Mouse (Mus musculus): ENCODE data around the gene Stra6.

The Stra6 gene

DNA sequence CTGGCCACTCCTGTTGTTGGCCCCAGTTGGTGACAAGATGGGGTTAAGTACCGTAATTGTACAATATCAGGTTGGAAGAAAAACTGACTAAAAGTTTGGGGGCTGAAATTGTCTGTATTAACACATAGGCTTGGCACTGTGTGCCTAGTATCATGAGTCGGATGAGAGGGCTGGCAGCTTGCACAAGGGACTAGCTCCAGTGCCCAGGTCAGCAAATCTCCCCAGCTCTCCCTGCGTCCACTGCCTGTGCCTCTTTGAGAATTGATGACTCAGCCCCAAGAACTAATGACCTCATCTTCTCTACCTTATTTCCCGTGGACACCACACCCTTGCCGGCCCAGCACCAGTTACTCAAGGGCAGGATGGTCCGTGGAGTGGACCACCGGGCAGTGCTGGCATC lies 13.7 kb upstream of the Stra6 start:
- no peak for DNase-seq (ENCODE audit: low spot score)

- DNase-seq (ENCODE audit: low spot score): no peak
Observed at GRCm38 (mm10) chr9:58051937-58052336, 11.7 kb upstream of the Stra6 start.

DNA sequence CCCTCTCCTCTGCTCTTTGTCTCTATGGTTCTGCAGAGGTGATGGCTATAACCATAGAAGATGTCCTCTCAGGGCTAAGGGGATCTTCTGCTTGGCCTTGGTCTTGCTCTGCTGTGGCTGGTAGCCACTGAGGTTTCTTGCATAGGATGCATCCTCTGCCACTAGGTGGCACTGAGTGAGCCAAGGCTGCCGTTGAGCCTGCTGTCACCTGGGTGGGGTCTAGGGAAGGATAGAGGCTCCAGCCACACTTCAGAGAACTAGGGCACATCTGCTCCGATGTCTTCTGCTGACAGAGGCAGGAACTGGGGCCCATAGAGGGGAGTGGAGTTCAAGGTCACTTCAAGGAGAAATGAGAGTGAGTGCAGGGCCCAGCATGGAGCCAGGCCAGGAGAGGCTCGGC lies 10.5 kb upstream of the Stra6 start:
- peak; percentile 36 for DNase-seq (ENCODE audit: low spot score)

DNA sequence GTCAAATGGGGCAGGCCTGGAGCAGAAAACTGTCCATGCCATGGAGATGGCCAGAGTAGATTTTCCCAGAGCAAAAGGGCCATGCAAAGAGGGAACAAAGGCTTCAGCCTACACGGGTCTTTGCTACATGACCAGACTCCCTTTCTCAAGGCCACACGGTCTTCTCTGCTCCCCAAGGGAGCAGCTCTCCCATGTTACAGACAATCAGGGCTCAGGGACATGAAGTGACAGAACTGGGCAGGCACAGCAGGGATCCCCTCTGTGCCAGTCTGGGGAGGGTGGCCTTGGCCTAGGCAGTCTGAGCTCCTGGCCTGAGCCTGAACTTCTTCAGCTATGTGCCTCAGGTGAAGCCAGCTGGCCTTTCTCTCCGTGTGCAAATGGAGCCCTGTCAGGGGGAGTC lies 10.0 kb upstream of the Stra6 start:
- peak; percentile 53 for DNase-seq (ENCODE audit: low spot score)

GRCm38 (mm10) chr9:58054032-58054431 lies 9.6 kb upstream of the Stra6 start:
- DNase-seq (ENCODE audit: low spot score): no peak

DNA sequence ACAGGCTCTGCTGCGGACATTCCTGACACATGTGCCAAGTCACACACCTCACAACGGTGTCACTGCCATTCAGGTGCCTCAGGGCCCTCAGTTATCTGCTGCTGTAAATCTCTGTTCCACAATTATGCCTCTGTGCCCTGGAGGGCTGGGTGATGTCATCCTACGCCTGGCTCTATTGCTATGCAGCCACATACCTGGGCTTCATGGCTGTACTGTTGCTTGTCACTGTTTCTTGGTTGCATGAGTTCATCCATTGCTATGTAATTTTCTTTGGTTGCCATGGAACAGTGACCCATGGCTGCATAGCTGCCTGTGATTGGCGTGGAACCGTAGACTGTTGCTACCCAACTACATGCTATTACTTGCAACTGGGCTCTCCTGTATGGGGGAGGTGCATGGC lies 7.9 kb upstream of the Stra6 start:
- DNase-seq (ENCODE audit: low spot score): no peak

DNA sequence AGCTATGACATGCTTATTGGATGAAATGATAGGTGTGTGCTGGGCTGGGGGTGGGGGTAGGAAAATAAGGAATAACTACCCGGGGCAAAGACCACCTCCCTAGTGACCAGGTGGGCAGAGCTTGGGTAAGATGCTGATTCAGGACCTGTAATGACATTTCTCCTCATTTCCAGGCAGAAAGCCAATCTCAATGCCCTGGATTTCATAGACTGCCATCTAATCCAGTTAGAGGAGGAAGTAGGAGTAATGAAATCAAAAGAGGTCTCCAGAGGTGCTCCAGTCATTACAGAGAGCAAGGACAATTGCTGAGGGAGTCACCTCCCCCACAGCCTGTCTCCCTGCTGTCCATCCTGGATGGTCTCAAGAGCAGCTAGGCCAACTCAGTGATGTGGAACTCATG lies 3.7 kb upstream of the Stra6 start:
- no peak for DNase-seq (ENCODE audit: low spot score)

DNA sequence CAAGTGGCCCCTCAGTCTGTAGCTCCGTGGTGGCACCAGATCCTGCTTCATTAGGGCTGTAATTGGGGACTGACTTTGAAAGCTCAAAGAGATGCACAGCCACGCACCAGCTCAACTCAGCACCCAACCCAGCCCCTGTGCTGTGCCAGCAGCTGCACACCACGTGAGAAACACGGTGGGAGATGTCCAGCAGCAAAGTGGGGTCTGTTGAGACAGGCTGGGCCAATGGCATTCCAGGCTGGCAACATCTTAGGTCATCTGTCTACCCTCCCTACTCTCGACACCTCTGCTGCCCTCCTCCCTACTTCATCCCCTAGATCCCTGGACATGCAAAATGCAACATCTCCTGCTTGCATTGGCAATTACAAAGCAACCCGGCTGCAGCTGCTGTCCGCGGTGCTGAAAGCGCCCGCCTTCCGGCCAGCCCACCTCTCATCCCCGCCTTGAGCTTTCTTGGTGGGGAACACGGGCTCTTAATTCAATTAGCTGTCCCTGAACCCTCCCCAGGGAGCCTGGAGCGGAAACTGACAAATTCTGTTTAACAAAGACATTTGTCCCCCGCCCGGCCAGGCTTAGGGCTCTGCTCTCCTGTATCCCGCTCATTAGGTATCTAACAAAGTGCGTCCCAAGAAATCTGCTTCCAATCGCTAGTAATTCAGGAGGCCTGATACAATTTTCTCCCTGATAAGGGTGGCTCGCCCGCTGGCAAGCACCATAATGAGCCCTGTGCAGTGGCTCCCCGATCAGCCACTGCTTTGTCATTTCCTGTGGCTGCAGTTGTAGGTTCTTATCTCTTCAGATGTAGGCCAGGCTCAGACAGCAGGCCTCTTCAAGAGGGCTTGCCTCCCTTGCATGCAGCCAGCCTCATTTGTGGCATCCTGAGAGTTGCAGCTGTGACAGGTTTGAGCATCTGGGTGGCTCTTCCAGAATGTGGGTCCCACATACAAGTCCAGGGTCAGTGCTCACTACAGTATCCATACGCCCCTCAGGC lies 2.6 kb upstream of the Stra6 start:
- DNase-seq (ENCODE audit: low spot score): peak; percentile 42

DNA sequence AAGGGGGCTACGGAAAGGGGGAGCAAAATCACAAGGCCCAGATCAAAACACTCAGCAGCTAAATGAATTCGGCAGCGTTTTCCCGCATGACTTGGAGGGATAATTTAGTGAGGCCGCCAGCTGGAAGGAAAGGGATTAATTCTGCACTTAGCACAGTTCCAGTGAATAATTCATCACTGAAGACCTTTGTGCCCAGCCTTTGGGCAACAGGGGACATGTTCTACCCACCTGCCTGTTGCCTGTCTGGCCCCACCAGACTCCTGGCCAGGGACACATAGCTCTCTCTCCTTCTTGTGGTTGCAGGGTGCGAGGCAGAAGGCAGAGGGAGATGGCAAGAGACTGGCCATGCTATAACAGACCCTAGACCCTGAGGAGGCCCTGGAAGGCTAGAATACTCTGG lies 1.9 kb downstream of the Stra6 start:
- no peak for DNase-seq (ENCODE audit: low spot score)

DNA sequence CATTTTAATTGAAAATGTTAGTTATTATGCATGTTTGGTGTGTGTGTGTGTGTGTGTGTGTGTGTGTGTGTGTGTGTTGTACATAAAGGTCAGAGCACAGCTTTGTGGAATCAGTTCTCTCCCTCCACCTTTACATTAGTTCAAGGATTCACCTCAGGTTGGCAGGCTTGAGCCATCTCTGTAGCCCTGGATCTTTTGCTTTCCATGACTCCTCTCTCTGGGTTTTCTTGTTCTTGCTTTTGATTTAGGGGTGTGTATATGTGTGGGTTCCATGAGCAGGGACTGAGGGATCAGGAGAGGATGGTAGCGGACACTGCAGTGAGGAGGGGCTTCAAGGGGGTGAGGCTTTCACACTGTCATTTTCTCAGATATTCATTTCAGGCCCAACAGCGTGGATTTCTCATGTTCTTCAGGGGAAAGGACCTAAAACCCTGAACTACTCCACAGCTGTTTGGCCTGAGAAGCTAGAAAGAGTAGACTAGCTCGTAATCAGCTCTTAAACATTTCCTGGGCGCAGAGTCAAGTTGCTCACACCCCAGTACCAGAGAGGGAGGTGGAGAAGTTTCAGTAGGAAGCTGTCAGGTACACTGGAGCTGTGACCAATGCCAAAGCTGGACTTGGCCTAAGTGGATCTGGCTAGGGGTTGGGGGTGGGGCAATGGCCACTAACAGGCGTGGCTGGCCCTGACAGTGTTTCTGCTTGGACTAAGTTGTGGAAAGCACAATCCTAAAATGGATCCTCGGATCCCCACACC lies 2.6 kb downstream of the Stra6 start:
- DNase-seq (ENCODE audit: low spot score): no peak

DNA sequence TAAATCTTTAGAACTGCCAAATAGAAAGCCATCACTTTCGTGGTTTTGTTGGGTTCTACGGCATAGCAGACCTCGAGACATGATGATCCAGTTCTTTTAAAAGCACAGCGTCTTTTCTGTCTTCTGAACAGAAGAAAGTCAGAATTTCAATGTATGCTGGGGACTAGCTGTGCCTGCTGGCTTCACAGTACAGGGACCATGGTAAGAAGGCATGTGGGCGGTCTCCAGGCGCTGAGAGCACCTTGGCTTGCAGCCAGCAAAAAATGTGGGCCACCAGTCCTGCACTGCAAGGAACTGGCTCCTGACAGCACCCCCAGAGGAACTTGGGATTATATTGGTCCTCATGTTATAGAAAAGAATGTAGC lies 3.1 kb downstream of the Stra6 start:
- no peak for DNase-seq (ENCODE audit: low spot score)

- DNase-seq (ENCODE audit: low spot score): no peak
Observed at GRCm38 (mm10) chr9:58067546-58067945, 4.0 kb downstream of the Stra6 start.

- DNase-seq (ENCODE audit: low spot score): no peak
Observed at GRCm38 (mm10) chr9:58074561-58074960, 11.0 kb downstream of the Stra6 start.

DNA sequence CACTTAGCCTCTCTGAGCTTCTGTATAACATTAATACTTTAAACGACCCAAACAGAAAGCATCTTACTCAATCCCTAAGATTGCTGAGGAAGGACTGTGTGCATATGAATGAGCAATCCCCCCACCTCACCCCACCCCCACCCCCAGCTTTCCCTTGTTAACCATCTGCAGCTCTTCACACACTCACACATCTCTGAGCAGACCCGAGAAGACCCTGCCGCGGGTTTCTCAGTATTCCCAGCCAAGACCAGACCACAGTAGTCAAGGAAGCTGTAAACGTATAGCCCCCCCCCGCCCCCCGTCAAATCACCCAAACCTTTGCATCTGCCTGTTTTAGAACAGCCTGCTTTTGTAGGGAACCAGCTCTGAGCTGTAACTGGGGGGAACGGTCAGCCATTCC lies 21.0 kb downstream of the Stra6 start:
- no peak for DNase-seq (ENCODE audit: low spot score)

GRCm38 (mm10) chr9:58085074-58085473 lies 21.5 kb downstream of the Stra6 start:
- DNase-seq (ENCODE audit: low spot score): no peak

DNA sequence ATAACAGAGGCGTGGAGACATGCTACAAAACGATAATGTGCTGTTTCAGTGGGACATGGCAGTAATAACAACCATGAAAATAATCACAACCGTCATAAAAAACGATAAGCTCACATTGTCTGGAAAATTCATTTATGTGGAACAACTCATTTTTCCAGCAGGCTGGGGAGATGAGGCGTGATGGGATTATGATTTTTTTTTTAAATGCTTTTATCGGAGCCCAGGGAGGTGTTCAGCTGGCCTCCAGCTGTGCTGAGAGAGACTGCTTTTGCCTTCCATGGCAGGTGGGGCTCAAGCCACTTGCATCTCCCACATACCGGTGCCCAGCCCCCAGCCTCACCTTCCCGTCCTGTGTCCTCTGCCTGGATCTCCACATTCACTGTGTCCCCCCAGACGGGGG lies 22.6 kb downstream of the Stra6 start:
- DNase-seq (ENCODE audit: low spot score): no peak

DNA sequence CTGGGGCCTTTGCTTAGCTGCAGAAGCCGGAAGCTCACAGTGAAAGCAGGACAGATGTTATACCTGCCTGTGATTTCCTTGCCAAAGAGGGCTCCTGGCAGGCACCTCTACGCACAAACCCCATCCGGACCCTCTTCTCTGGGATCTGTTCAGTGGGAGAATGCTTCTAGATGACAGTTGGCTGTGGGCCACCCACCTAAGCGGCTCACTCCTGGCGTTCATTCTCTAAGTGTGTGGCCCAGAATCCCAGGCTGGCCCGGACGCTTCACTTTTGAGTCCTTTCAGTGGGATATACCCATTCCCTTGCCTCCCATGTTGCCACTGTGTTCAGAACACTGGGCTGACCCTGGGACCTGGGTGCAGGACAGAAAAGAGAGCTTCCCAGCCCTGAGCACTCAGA lies 23.3 kb downstream of the Stra6 start:
- no peak for DNase-seq (ENCODE audit: low spot score)

DNA sequence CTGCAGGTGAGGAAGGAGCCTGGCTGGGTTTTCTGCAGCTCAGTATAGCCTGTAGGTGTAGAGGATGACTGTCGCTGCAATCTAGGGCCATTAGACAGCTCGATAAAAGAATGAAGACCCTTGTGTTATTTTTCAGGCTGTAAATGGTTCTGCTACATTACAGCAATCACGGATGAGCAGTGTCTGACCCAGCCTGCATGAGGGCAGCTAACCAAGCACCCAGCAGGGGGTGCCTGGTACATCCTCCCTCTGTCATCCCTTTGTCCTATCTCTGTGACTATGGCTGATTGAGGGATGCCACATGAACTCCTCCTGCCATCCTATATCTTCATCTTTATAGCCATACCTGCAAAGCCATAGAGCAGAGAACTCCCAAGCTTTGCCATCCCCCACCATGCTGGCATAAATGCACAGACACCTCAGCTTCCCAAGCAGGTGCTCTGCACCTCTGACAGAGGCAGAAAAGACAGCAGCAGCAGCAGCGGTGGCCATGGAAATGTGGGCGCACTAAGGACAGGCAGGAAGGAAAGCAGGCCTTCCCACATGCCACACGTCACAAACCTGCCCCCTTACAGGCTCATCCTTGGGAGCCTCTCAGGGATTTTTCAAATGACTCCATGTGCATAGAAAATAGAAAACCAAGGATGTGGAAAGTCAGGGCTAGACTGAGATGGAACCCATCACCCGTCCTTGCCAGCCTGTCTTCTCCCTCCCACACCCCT lies 23.9 kb downstream of the Stra6 start:
- DNase-seq (ENCODE audit: low spot score): no peak

DNA sequence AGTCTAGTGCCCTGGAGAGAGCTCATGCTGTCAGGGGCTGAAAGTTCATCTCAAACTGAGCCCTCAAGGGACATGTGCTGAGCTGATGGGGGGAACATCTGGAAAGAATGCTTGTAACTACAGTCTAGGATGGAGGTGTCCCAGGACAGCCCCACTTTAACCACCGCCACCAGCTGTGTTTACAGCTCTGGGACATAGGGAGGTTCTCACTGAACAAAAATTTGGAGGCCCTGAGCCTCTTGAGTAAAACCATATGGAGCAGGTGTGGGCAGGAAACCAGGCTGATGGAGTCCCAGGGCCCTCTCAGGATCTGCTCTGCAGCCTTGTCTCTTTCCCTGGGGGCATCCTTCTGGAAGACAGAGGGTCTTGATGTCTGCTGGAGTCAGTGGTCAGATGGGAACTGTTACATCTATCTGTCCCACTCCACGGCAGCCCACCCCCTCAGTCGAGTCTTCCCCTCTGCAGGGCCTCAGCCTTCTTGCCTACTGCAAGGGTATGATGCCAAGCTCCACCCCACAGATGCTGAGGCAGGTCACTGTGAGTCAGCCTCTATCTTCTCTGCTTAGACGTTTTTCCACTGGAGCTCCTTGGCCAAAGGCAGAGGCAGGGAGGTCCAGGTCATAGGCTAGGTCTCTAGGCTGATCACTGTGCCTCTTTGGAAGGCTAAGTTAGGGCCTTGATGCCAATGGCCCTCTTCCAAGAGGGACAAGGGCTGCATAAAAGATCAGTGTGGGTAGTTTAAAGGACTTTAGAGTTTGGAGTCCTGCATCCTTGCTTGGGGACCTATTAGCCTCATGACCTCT lies 28.2 kb downstream of the Stra6 start:
- DNase-seq (ENCODE audit: low spot score): peak; percentile 26

GRCm38 (mm10) chr9:58092581-58093269 lies 29.1 kb downstream of the Stra6 start:
- DNase-seq (ENCODE audit: low spot score): peak; percentile 32

- no peak for DNase-seq (ENCODE audit: low spot score)
Observed at GRCm38 (mm10) chr9:58093776-58094175, 30.2 kb downstream of the Stra6 start.

All from testis, postnatal 14 days (tissue).